Mouse (Mus musculus): Measurements from ENCODE around the gene Slc17a9. TPM values are rescaled to one million over a fixed set of nuclear protein-coding genes. Genes with fewer than 3 reads are reported as not detected.
A peak's percentile ranks its signal among the peaks of the same experiment; 100 is the strongest.

Gene Slc17a9
- total and polyA plus RNA-seq, 2 experiments from 2014 or later: 0.10 to 0.19 TPM

DNA sequence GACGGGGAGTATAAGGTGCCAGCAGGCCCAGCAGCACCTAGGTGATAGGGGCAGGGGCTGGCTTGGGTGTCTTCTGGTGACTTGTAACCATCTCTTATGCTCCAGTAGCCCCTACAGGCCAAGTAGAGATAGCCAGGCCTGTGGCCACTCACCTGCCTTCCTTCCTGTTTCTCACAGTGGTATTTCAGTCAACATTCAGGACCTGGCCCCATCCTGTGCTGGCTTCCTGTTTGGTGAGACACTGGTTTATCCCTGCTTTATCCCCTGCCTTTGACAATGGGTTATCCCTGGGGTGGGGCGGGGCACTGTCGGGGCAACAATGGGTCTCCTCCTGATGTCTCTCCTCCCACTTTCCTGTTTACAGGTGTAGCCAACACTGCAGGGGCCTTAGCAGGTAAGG lies 15.3 kb downstream of the Slc17a9 start:
- no peak overlapping the region for H3K27ac ChIP-seq (ENCODE audit: low read depth, low read length)
- H3K4me3 ChIP-seq (ENCODE audit: low read depth, low read length): no peak overlapping the region
- no peaks in the 10 kb centered on the region for H3K9me3 ChIP-seq (ENCODE audit: low read length)
- no peak overlapping the region for H3K4me2 ChIP-seq (ENCODE audit: low read depth)
- DNase-seq: no peak
- TF ChIP-seq CTCF (IDR thresholded peaks at IDR 0.05; ENCODE audit: low read depth): no peak
- WGBS: 25% methylated on average over 3 of the region's 3 CpGs
- no peaks in the 10 kb centered on the region for H3K4me1 ChIP-seq (ENCODE audit: insufficient read depth)
- H3K9ac ChIP-seq: no peak overlapping the region
- no peak for ATAC-seq
- H3K36me3 ChIP-seq (ENCODE audit: insufficient read depth): no peaks in the 10 kb centered on the region
- H3K27me3 ChIP-seq (ENCODE audit: insufficient read depth, low read length): no peaks in the 10 kb centered on the region

DNA sequence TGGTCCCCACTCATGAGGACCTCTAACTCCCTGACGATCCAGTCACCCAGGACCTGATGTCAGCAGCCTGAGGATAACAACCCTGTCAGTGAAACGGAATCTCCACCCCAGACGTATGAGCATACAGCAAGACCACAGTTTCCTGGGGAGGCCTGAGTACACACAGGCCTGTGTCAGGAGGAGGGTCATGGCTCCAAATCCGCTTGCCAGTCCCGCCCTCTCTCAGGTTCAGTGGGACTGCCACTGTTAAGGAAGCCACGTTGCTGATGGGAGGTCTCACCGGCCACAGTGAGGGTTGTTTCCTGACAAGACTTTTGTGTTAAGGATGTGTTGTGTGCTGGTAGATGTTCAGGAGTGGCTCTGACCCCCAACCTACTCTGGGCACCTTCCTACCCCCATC lies 16.4 kb downstream of the Slc17a9 start:
- Histone ChIP-seq H3K27ac (ENCODE audit: low read depth, low read length) (no peak overlapping the region), H3K4me2 (ENCODE audit: low read depth) (no peak overlapping the region), H3K9ac (no peak overlapping the region), H3K36me3 (ENCODE audit: insufficient read depth) (no peaks in the 10 kb centered on the region), H3K4me3 (ENCODE audit: low read depth, low read length) (no peak overlapping the region), H3K27me3 (ENCODE audit: insufficient read depth, low read length) (no peaks in the 10 kb centered on the region), H3K9me3 (ENCODE audit: low read length) (no peaks in the 10 kb centered on the region), H3K4me1 (ENCODE audit: insufficient read depth) (no peaks in the 10 kb centered on the region)
- 81% methylated on average over 7 of the region's 7 CpGs for WGBS
- TF ChIP-seq CTCF (IDR thresholded peaks at IDR 0.05; ENCODE audit: low read depth): no peak
- DNase-seq: no peak
- no peak for ATAC-seq

DNA sequence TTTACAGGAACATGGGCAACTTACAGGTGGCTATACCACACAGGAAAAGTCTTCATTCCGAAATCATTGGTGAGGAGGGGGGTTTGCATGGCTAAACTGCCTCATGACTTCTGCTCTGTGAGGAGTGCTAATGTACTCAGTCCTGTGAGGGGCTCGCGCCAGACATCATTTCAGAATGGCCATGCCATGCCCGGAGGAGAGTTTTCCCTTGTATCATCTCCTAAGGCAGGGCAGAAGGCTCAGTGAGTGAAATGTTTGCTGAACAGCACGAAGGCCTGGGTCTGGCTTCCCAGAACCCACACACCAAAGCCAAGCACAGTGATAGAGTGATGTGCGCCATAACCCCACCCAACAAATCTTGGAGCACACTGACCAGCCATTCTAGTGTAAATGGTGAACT lies 17.8 kb downstream of the Slc17a9 start:
- H3K4me2 ChIP-seq (ENCODE audit: low read depth): no peak overlapping the region
- no peak for ATAC-seq
- H3K4me3 ChIP-seq (ENCODE audit: low read depth, low read length): no peak overlapping the region
- WGBS: 87% methylated on average over 6 of the region's 6 CpGs
- no peaks in the 10 kb centered on the region for H3K9me3 ChIP-seq (ENCODE audit: low read length)
- H3K4me1 ChIP-seq (ENCODE audit: insufficient read depth): no peaks in the 10 kb centered on the region
- H3K27ac ChIP-seq (ENCODE audit: low read depth, low read length): no peak overlapping the region
- no peak overlapping the region for H3K9ac ChIP-seq
- no peaks in the 10 kb centered on the region for H3K36me3 ChIP-seq (ENCODE audit: insufficient read depth)
- H3K27me3 ChIP-seq (ENCODE audit: insufficient read depth, low read length): no peaks in the 10 kb centered on the region
- TF ChIP-seq CTCF (IDR thresholded peaks at IDR 0.05; ENCODE audit: low read depth): no peak
- no peak for DNase-seq

DNA sequence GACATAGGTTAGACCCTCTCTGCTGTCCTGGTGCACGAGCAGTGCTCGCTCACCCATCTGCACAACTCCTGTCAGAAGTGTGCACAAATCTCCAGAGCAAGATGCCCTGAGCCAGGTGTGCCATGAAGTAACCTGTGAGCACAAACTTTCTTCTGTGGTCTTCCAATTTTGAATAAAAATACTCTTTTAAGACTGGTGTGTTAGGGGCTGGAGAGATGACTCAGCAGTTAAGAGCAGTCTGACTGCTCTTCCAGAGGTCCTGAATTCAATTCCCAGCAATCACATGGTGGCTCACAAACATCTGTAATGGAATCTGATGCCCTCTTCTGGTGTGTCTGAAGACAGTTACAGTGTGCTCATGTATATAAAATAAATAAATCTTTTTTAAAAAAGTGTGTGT lies 18.3 kb downstream of the Slc17a9 start:
- TF ChIP-seq CTCF (IDR thresholded peaks at IDR 0.05; ENCODE audit: low read depth): no peak
- H3K9ac ChIP-seq: no peak overlapping the region
- no peak overlapping the region for H3K4me3 ChIP-seq (ENCODE audit: low read depth, low read length)
- H3K27ac ChIP-seq (ENCODE audit: low read depth, low read length): no peak overlapping the region
- H3K4me2 ChIP-seq (ENCODE audit: low read depth): no peak overlapping the region
- DNase-seq (no peak), ATAC-seq (no peak)
- H3K27me3 ChIP-seq (ENCODE audit: insufficient read depth, low read length): no peaks in the 10 kb centered on the region
- 87% methylated on average over 2 of the region's 2 CpGs for WGBS
- no peaks in the 10 kb centered on the region for H3K36me3 ChIP-seq (ENCODE audit: insufficient read depth)
- no peaks in the 10 kb centered on the region for H3K4me1 ChIP-seq (ENCODE audit: insufficient read depth)
- H3K9me3 ChIP-seq (ENCODE audit: low read length): no peaks in the 10 kb centered on the region

DNA sequence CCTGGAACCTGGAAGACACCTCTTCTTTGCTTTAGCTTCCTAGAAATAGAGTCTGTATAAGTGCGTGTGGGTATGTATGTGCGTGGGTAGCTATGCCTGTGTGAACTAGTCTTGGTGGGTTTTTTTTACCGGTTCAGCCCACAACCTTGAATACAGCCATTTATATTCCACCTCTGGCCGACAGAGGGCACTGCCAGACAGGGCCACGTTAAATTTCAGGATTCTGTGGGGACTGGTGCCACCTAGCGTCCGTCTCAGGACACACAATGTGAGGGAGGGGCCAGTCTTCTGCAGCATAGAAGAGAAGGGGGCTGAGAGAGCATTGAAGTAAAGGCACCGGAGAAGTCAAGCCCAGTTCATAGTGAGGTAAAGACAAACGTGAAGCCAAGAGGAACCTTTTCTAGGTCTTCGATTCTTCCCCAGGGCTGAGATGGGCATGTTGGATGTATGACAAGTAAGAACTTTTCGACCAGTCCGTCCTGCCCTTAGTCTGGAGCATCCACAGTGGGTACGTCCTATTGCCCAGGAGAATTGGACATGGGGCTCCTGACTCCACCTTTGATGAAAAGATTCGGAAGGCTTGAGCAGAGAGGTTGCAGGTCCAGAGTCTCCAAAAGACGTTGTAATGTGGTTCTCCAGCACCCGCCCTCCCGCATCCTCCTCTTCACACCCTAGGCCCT lies 20.3 kb downstream of the Slc17a9 start:
- no peaks in the 10 kb centered on the region for H3K36me3 ChIP-seq (ENCODE audit: insufficient read depth)
- ATAC-seq (peak; percentile 91), DNase-seq (peak; percentile 92)
- no peak overlapping the region for H3K4me3 ChIP-seq (ENCODE audit: low read depth, low read length)
- H3K9me3 ChIP-seq (ENCODE audit: low read length): no peaks in the 10 kb centered on the region
- H3K4me2 ChIP-seq (ENCODE audit: low read depth): no peak overlapping the region
- H3K27ac ChIP-seq (ENCODE audit: low read depth, low read length): no peak overlapping the region
- H3K9ac ChIP-seq: no peak overlapping the region
- H3K4me1 ChIP-seq (ENCODE audit: insufficient read depth): no peaks in the 10 kb centered on the region
- 36% methylated on average over 17 of the region's 17 CpGs for WGBS
- H3K27me3 ChIP-seq (ENCODE audit: insufficient read depth, low read length): peaks cover 9% of the 10 kb centered on the region; the same call in 1 of the 2 replicates
- TF ChIP-seq CTCF (IDR thresholded peaks at IDR 0.05; ENCODE audit: low read depth): peak; percentile 100

DNA sequence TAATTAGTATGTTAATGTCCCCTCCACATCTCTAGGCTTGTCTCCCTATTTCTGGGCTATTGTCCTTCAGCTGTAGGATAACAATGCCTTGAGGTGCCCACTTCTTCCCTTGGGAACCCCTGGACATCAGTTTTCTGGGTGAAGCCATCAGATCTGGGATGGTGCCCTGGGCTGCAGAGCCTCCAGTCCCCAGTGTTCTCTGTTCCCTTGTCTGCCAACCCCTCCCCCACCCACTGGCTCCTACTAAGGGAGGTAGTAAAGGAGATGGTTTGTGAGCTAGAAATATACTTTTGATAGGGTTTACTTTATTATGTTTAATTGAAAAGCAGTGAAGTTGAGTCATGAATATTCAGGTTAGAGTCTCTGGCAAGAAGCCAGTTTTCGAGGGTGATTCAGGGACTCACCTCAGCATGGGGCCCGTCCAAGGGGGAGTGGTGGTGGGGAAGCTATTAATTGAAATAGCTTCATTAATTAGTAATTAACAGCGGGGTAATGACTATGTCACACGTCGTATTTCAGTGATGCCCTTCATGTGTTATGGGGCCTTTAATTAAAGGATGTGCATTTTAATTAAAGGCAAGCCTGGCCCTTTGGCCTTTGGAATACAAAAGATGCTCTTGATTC lies 21.6 kb downstream of the Slc17a9 start:
- TF ChIP-seq CTCF (IDR thresholded peaks at IDR 0.05; ENCODE audit: low read depth): no peak
- no peak for DNase-seq
- Histone ChIP-seq H3K27ac (ENCODE audit: low read depth, low read length) (no peak overlapping the region), H3K36me3 (ENCODE audit: insufficient read depth) (no peaks in the 10 kb centered on the region), H3K27me3 (ENCODE audit: insufficient read depth, low read length) (peaks cover 9% of the 10 kb centered on the region; the same call in 1 of the 2 replicates), H3K9ac (no peak overlapping the region), H3K4me3 (ENCODE audit: low read depth, low read length) (no peak overlapping the region), H3K9me3 (ENCODE audit: low read length) (no peaks in the 10 kb centered on the region), H3K4me1 (ENCODE audit: insufficient read depth) (no peaks in the 10 kb centered on the region), H3K4me2 (ENCODE audit: low read depth) (no peak overlapping the region)
- WGBS: 7% methylated on average over 5 of the region's 5 CpGs
- no peak for ATAC-seq

DNA sequence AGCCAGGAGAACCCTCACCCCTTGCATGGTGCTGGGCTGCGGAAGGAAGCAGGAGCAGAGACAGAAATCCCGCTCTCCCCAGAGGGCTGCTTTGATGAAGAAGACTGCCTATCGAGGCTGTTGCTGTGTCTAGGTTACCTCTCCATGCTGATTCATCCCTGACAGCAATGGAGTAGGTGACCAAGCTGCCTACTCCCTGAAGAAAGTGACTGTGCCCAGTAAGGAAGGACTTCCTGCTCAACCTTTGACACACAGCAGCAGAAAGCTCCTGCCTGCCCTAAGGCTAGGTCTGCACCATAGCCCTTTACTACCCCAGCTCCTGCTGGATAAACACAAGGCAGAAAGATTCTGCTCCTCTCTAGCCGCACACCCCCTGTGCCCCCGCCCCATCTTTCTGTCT lies 23.8 kb downstream of the Slc17a9 start:
- H3K4me3 ChIP-seq (ENCODE audit: low read depth, low read length): no peak overlapping the region
- H3K4me2 ChIP-seq (ENCODE audit: low read depth): no peak overlapping the region
- no peak for TF ChIP-seq CTCF (IDR thresholded peaks at IDR 0.05; ENCODE audit: low read depth)
- WGBS: 52% methylated on average over 5 of the region's 5 CpGs
- H3K9ac ChIP-seq: no peak overlapping the region
- no peak overlapping the region for H3K27ac ChIP-seq (ENCODE audit: low read depth, low read length)
- no peaks in the 10 kb centered on the region for H3K4me1 ChIP-seq (ENCODE audit: insufficient read depth)
- H3K9me3 ChIP-seq (ENCODE audit: low read length): no peaks in the 10 kb centered on the region
- ATAC-seq (no peak), DNase-seq (no peak)
- H3K36me3 ChIP-seq (ENCODE audit: insufficient read depth): no peaks in the 10 kb centered on the region
- H3K27me3 ChIP-seq (ENCODE audit: insufficient read depth, low read length): peaks cover 9% of the 10 kb centered on the region; the same call in 1 of the 2 replicates

Data from forebrain, postnatal 0 days (tissue).